Mouse (Mus musculus) liver, embryonic 11.5 days (tissue): ENCODE measurements around the gene Pdgfb. TPM values are rescaled to one million over a fixed set of nuclear protein-coding genes. Genes with fewer than 3 reads are reported as not detected.
A peak's percentile ranks its signal among the peaks of the same experiment; 100 is the strongest.

Experiments
- ATAC-seq: fragments of 200-750 bp; cut with Nextera tagmentation; replicated peaks from 2 replicates; pipeline ENCODE4 v1.8.0; 2017; ENCODE audit warnings: moderate number of reproducible peaks, mild to moderate bottlenecking, moderate TSS enrichment, moderate library complexity; ENCODE audit not compliant: low FRiP score
- DNase-seq: peaks from one replicate; pipeline ENCODE4 v3.0.0-alpha.2; 2017; ENCODE audit warnings: low spot score
- H3K27ac ChIP-seq: fragments of 300-500 bp; sonication (generic); 2 replicates; pipeline ENCODE4 v1.5.1; 2014; ENCODE audit warnings: mild to moderate bottlenecking, low read depth, low read length, control low read depth
- H3K27me3 ChIP-seq: fragments of 300-500 bp; sonication (generic); replicated peaks from 2 replicates; pipeline ENCODE4 v1.6.1; 2014; ENCODE audit warnings: low read length, mixed read lengths; ENCODE audit not compliant: control insufficient read depth, insufficient read depth
- H3K36me3 ChIP-seq: fragments of 300-500 bp; sonication (generic); 2 replicates; pipeline ENCODE4 v1.6.1; 2014; ENCODE audit warnings: mild to moderate bottlenecking, low read length, moderate library complexity, mixed read lengths; ENCODE audit not compliant: control insufficient read depth, insufficient read depth
- H3K4me1 ChIP-seq: fragments of 300-500 bp; sonication (generic); replicated peaks from 2 replicates; pipeline ENCODE4 v1.6.1; 2014; ENCODE audit warnings: low read length, mixed read lengths; ENCODE audit not compliant: control insufficient read depth, insufficient read depth
- H3K4me2 ChIP-seq: fragments of 300-500 bp; sonication (generic); 2 replicates; pipeline ENCODE4 v1.6.1; 2014; ENCODE audit warnings: mild to moderate bottlenecking, control low read depth, moderate library complexity
- H3K4me3 ChIP-seq: fragments of 300-500 bp; sonication (generic); 2 replicates; pipeline ENCODE4 v1.5.1; 2014; ENCODE audit warnings: low read depth, low read length, control low read depth
- H3K9ac ChIP-seq: fragments of 300-500 bp; sonication (generic); 2 replicates; pipeline ENCODE4 v1.6.1; 2014; ENCODE audit warnings: low read depth, low read length, control low read depth
- H3K9me3 ChIP-seq: fragments of 300-500 bp; sonication (generic); 2 replicates; pipeline ENCODE4 v1.6.1; 2016; ENCODE audit warnings: low read length, inconsistent platforms, mixed read lengths; ENCODE audit not compliant: control insufficient read depth
- WGBS: fragments of 180-500 bp; shearing (Covaris S2); extraction: QIAGEN DNeasy Blood & Tissue Kit; methylation state at CpG from one replicate; pipeline ENCODE4 v1.1.7; 2014; 5-methylcytosine and 5-hydroxymethylcytosine counted together
- polyA plus RNA-seq: library from polyadenylated mRNA; unstranded; fragments of >200 nt; fragmentation: Nextera tagmentation; extraction: Ambion mirVana; gene quantifications from 2 replicates; pipeline ENCODE4 v1.2.1, GENCODE M21; 2014

Gene Pdgfb
- polyA plus RNA-seq, 1 experiment from 2014 or later, result 2.7 TPM

GRCm38 (mm10) chr15:80053381-80054033 lies 38.7 kb upstream of the Pdgfb start:
- no peak overlapping the region for H3K9ac ChIP-seq
- H3K9me3 ChIP-seq, result no peaks in the 10 kb centered on the region
- no peak overlapping the region for H3K4me2 ChIP-seq
- no peak overlapping the region for H3K4me3 ChIP-seq
- peaks cover 17% of the 10 kb centered on the region for H3K4me1 ChIP-seq
- H3K27me3 ChIP-seq, result no peaks in the 10 kb centered on the region
- no peaks in the 10 kb centered on the region for H3K36me3 ChIP-seq
- DNase-seq (no peak), ATAC-seq (no peak)
- WGBS, result 75% methylated on average over 8 of the region's 8 CpGs
- H3K27ac ChIP-seq, result no peak overlapping the region

GRCm38 (mm10) chr15:80051782-80052181 lies 37.0 kb upstream of the Pdgfb start:
- DNase-seq (no peak), ATAC-seq (no peak)
- no peaks in the 10 kb centered on the region for H3K36me3 ChIP-seq
- H3K27ac ChIP-seq, result no peak overlapping the region
- H3K4me1 ChIP-seq, result peaks cover 26% of the 10 kb centered on the region
- no peak overlapping the region for H3K4me2 ChIP-seq
- 63% methylated on average over 9 of the region's 9 CpGs for WGBS
- H3K9ac ChIP-seq, result no peak overlapping the region
- no peaks in the 10 kb centered on the region for H3K9me3 ChIP-seq
- no peaks in the 10 kb centered on the region for H3K27me3 ChIP-seq
- no peak overlapping the region for H3K4me3 ChIP-seq

- Histone ChIP-seq H3K9ac (no peak overlapping the region), H3K4me3 (no peak overlapping the region), H3K4me2 (no peak overlapping the region), H3K36me3 (no peaks in the 10 kb centered on the region), H3K27ac (no peak overlapping the region), H3K9me3 (no peaks in the 10 kb centered on the region), H3K27me3 (no peaks in the 10 kb centered on the region), H3K4me1 (peaks cover 26% of the 10 kb centered on the region)
- WGBS, result 74% methylated on average over 19 of the region's 19 CpGs
- DNase-seq (no peak), ATAC-seq (no peak)
Measured at GRCm38 (mm10) chr15:80051092-80051761, 36.5 kb upstream of the Pdgfb start.

- Histone ChIP-seq H3K9ac (no peak overlapping the region), H3K27me3 (no peaks in the 10 kb centered on the region), H3K4me2 (no peak overlapping the region), H3K27ac (no peak overlapping the region), H3K9me3 (no peaks in the 10 kb centered on the region), H3K4me1 (peaks cover 26% of the 10 kb centered on the region), H3K36me3 (no peaks in the 10 kb centered on the region), H3K4me3 (no peak overlapping the region)
- ATAC-seq, result no peak
- DNase-seq, result no peak
- WGBS, result 61% methylated on average over 4 of the region's 4 CpGs
Measured at GRCm38 (mm10) chr15:80050093-80050492, 35.3 kb upstream of the Pdgfb start.

- H3K9me3 ChIP-seq, result no peaks in the 10 kb centered on the region
- no peaks in the 10 kb centered on the region for H3K36me3 ChIP-seq
- ATAC-seq, result no peak
- H3K9ac ChIP-seq, result no peak overlapping the region; the same call in 1 of the 2 replicates
- 5% methylated on average over 5 of the region's 5 CpGs for WGBS
- no peak for DNase-seq
- H3K4me2 ChIP-seq, result peak overlapping the region; percentile 40
- H3K27me3 ChIP-seq, result no peaks in the 10 kb centered on the region
- peaks cover 15% of the 10 kb centered on the region for H3K4me1 ChIP-seq
- no peak overlapping the region for H3K4me3 ChIP-seq
- H3K27ac ChIP-seq, result no peak overlapping the region
Measured at GRCm38 (mm10) chr15:80047973-80048372, 33.2 kb upstream of the Pdgfb start.

- ATAC-seq, result no peak
- Histone ChIP-seq H3K4me2 (no peak overlapping the region), H3K4me3 (no peak overlapping the region), H3K27me3 (no peaks in the 10 kb centered on the region), H3K36me3 (no peaks in the 10 kb centered on the region), H3K9ac (no peak overlapping the region), H3K4me1 (peaks cover 15% of the 10 kb centered on the region), H3K27ac (no peak overlapping the region), H3K9me3 (no peaks in the 10 kb centered on the region)
- DNase-seq, result no peak
- WGBS, result 69% methylated on average over 2 of the region's 2 CpGs
Measured at GRCm38 (mm10) chr15:80047242-80047641, 32.5 kb upstream of the Pdgfb start.

GRCm38 (mm10) chr15:80045749-80046148 lies 31.0 kb upstream of the Pdgfb start:
- Histone ChIP-seq H3K9ac (no peak overlapping the region), H3K36me3 (no peaks in the 10 kb centered on the region), H3K4me3 (no peak overlapping the region), H3K4me1 (peaks cover 13% of the 10 kb centered on the region), H3K27ac (no peak overlapping the region), H3K9me3 (no peaks in the 10 kb centered on the region), H3K27me3 (no peaks in the 10 kb centered on the region), H3K4me2 (no peak overlapping the region)
- ATAC-seq (no peak), DNase-seq (no peak)
- WGBS, result 97% methylated on average over 2 of the region's 2 CpGs

- peaks cover 13% of the 10 kb centered on the region for H3K4me1 ChIP-seq
- WGBS, result 85% methylated on average over 10 of the region's 10 CpGs
- DNase-seq, result no peak
- ATAC-seq, result no peak
- H3K4me3 ChIP-seq, result no peak overlapping the region
- no peak overlapping the region for H3K4me2 ChIP-seq
- H3K9me3 ChIP-seq, result no peaks in the 10 kb centered on the region
- no peak overlapping the region for H3K27ac ChIP-seq
- H3K27me3 ChIP-seq, result no peaks in the 10 kb centered on the region
- no peak overlapping the region for H3K9ac ChIP-seq
- no peaks in the 10 kb centered on the region for H3K36me3 ChIP-seq
Measured at GRCm38 (mm10) chr15:80044249-80044648, 29.5 kb upstream of the Pdgfb start.

- Histone ChIP-seq H3K9ac (no peak overlapping the region), H3K4me1 (no peaks in the 10 kb centered on the region), H3K4me2 (no peak overlapping the region), H3K9me3 (no peaks in the 10 kb centered on the region), H3K36me3 (no peaks in the 10 kb centered on the region), H3K27ac (no peak overlapping the region), H3K27me3 (no peaks in the 10 kb centered on the region), H3K4me3 (no peak overlapping the region)
- DNase-seq, result no peak
- 54% methylated on average over 4 of the region's 4 CpGs for WGBS
- no peak for ATAC-seq
Measured at GRCm38 (mm10) chr15:80042152-80042551, 27.4 kb upstream of the Pdgfb start.
